Mouse (Mus musculus) liver, postnatal 0 days (tissue): ENCODE results near the gene Smo.

ENCODE experiments used
- CTCF ChIP-seq: sonication (generic); IDR thresholded peaks from 2 replicates; pipeline ENCODE4 v1.5.1; 2016; ENCODE audit warnings: antibody characterized with exemption, low read depth
- EP300 ChIP-seq: IDR thresholded peaks from 2 replicates; pipeline ENCODE4 v1.6.1; 2016; ENCODE audit warnings: antibody characterized with exemption, low read depth, mild to moderate bottlenecking

DNA sequence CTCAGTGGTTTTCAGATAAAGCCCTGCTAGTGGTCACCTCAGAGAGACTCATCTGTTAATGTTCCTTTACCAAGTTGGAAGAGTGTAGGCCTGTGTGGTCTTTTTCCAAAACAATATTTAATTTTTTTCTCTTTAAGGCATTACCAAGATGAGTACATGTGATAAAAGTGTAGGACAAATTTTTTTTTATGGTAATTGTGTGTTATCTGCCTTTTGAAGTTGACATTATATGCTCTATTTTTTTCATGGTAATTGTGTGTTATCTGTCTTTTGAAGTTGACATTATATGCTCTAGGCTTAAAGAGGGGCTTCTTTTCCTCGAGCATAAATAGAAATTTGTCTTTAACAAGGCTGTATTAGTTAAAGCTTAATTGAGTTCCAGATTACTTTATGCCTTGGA, 46.9 kb downstream of the Smo start:
- TF ChIP-seq CTCF (no peak), EP300 (no peak)
